Mouse (Mus musculus): ENCODE measurements around the gene Mier1.

The Mier1 gene

GRCm38 (mm10) chr4:103171256-103171655 is 57.1 kb downstream of the Mier1 start:
- no peak for DNase-seq

- DNase-seq: no peak
These were observed 59.3 kb downstream of the Mier1 start for GRCm38 (mm10) chr4:103173507-103173906.

- DNase-seq: no peak
These were observed 59.8 kb downstream of the Mier1 start for GRCm38 (mm10) chr4:103174001-103174400.

GRCm38 (mm10) chr4:103177681-103178080 is 63.5 kb downstream of the Mier1 start:
- DNase-seq: no peak

- DNase-seq: peak; percentile 44
These were observed 64.6 kb downstream of the Mier1 start for GRCm38 (mm10) chr4:103178635-103179318.

- no peak for DNase-seq
These were observed 65.4 kb downstream of the Mier1 start for GRCm38 (mm10) chr4:103179581-103179980.

- DNase-seq: no peak
These were observed 66.2 kb downstream of the Mier1 start for GRCm38 (mm10) chr4:103180300-103180888.

- no peak for DNase-seq
These were observed 74.8 kb downstream of the Mier1 start for GRCm38 (mm10) chr4:103188786-103189640.

GRCm38 (mm10) chr4:103192421-103192820 is 78.2 kb downstream of the Mier1 start:
- DNase-seq: no peak

- no peak for DNase-seq
These were observed 83.2 kb downstream of the Mier1 start for GRCm38 (mm10) chr4:103197401-103197800.

- no peak for DNase-seq
These were observed 84.9 kb downstream of the Mier1 start for GRCm38 (mm10) chr4:103199086-103199485.

- no peak for DNase-seq
These were observed 85.9 kb downstream of the Mier1 start for GRCm38 (mm10) chr4:103200046-103200445.

- no peak for DNase-seq
These were observed 89.5 kb downstream of the Mier1 start for GRCm38 (mm10) chr4:103203646-103204045.

- DNase-seq: no peak
These were observed 94.4 kb downstream of the Mier1 start for GRCm38 (mm10) chr4:103208553-103208952.

- peak; percentile 31 for DNase-seq
These were observed 99.8 kb downstream of the Mier1 start for GRCm38 (mm10) chr4:103213859-103214497.

GRCm38 (mm10) chr4:103214498-103214924 is 100.3 kb downstream of the Mier1 start:
- DNase-seq: peak; percentile 76
